Mouse (Mus musculus) embryonic facial prominence, embryonic 12.5 days (tissue): Measurements from ENCODE around the gene Tspan13. TPM values are rescaled to one million over a fixed set of nuclear protein-coding genes. Genes with fewer than 3 reads are reported as not detected.

Experiments used
- ATAC-seq: fragments of 200-750 bp; cut with Nextera tagmentation; 2 replicates; pipeline ENCODE4 v1.8.0; 2017; ENCODE audit not compliant: insufficient number of reproducible peaks, insufficient read depth, low FRiP score, low TSS enrichment
- H3K27ac ChIP-seq: fragments of 300-500 bp; sonication (generic); 2 replicates; pipeline ENCODE4 v1.5.1; 2016; ENCODE audit warnings: mild to moderate bottlenecking
- H3K27me3 ChIP-seq: fragments of 300-500 bp; sonication (generic); 2 replicates; pipeline ENCODE4 v1.6.1; 2016; ENCODE audit warnings: mild to moderate bottlenecking, moderate library complexity
- H3K36me3 ChIP-seq: fragments of 300-500 bp; sonication (generic); 2 replicates; pipeline ENCODE4 v1.6.1; 2016; ENCODE audit warnings: mild to moderate bottlenecking
- H3K4me1 ChIP-seq: fragments of 300-500 bp; sonication (generic); 2 replicates; pipeline ENCODE4 v1.6.1; 2016
- H3K4me2 ChIP-seq: fragments of 300-500 bp; sonication (generic); replicated peaks from 2 replicates; pipeline ENCODE4 v1.6.1; 2016; ENCODE audit warnings: mild to moderate bottlenecking, moderate library complexity
- H3K4me3 ChIP-seq: fragments of 300-500 bp; sonication (generic); 2 replicates; pipeline ENCODE4 v1.5.1; 2016; ENCODE audit warnings: mild to moderate bottlenecking
- H3K9ac ChIP-seq: fragments of 300-500 bp; sonication (generic); 2 replicates; pipeline ENCODE4 v1.6.1; 2016; ENCODE audit warnings: mild to moderate bottlenecking, moderate library complexity
- H3K9me3 ChIP-seq: fragments of 300-500 bp; sonication (generic); 2 replicates; pipeline ENCODE4 v1.6.1; 2016; ENCODE audit warnings: mild to moderate bottlenecking, moderate library complexity
- WGBS: fragments of 180-500 bp; shearing (Covaris S2); methylation state at CpG from one replicate; pipeline ENCODE4 v1.1.7; 2016; 5-methylcytosine and 5-hydroxymethylcytosine counted together
- polyA plus RNA-seq: library from polyadenylated mRNA; unstranded; fragments of >200 nt; fragmentation: Nextera tagmentation; extraction: Ambion mirVana; gene quantifications from 2 replicates; pipeline ENCODE4 v1.2.1, GENCODE M21; 2016

The Tspan13 gene
- polyA plus RNA-seq, 1 experiment from 2014 or later: 81.3 TPM

- Histone ChIP-seq H3K27me3 (no peaks in the 10 kb centered on the region), H3K4me2 (no peak overlapping the region), H3K4me3 (no peak overlapping the region), H3K27ac (no peak overlapping the region), H3K9ac (no peak overlapping the region), H3K36me3 (no peaks in the 10 kb centered on the region), H3K4me1 (peaks cover 8% of the 10 kb centered on the region; the same call in 1 of the 2 replicates), H3K9me3 (no peaks in the 10 kb centered on the region)
- ATAC-seq: no peak
- WGBS: 70% methylated on average over 2 of the region's 2 CpGs
These were observed 34.7 kb downstream of the Tspan13 start for GRCm38 (mm10) chr12:36007581-36007980.

GRCm38 (mm10) chr12:36004714-36005113 is 37.6 kb downstream of the Tspan13 start:
- H3K9me3 ChIP-seq: no peaks in the 10 kb centered on the region
- H3K4me3 ChIP-seq: no peak overlapping the region
- ATAC-seq: no peak
- peaks cover 8% of the 10 kb centered on the region; the same call in 1 of the 2 replicates for H3K4me1 ChIP-seq
- H3K27ac ChIP-seq: no peak overlapping the region
- WGBS: 61% methylated on average over 4 of the region's 4 CpGs
- H3K4me2 ChIP-seq: no peak overlapping the region
- no peaks in the 10 kb centered on the region for H3K36me3 ChIP-seq
- no peaks in the 10 kb centered on the region for H3K27me3 ChIP-seq
- H3K9ac ChIP-seq: no peak overlapping the region

GRCm38 (mm10) chr12:35995799-35996198 is 46.5 kb downstream of the Tspan13 start:
- no peaks in the 10 kb centered on the region for H3K4me1 ChIP-seq
- no peak overlapping the region for H3K27ac ChIP-seq
- no peak overlapping the region for H3K4me2 ChIP-seq
- H3K27me3 ChIP-seq: no peaks in the 10 kb centered on the region
- H3K9ac ChIP-seq: no peak overlapping the region
- 40% methylated on average over 5 of the region's 5 CpGs for WGBS
- no peak overlapping the region for H3K4me3 ChIP-seq
- 0 out of 2 replicates have a peak, but pooled peaks have one; percentile 72 for ATAC-seq
- H3K9me3 ChIP-seq: no peaks in the 10 kb centered on the region
- H3K36me3 ChIP-seq: no peaks in the 10 kb centered on the region

- no peaks in the 10 kb centered on the region for H3K9me3 ChIP-seq
- H3K9ac ChIP-seq: no peak overlapping the region
- no peak for ATAC-seq
- no peaks in the 10 kb centered on the region for H3K27me3 ChIP-seq
- no peak overlapping the region for H3K4me3 ChIP-seq
- no peaks in the 10 kb centered on the region for H3K4me1 ChIP-seq
- H3K4me2 ChIP-seq: no peak overlapping the region
- no peaks in the 10 kb centered on the region for H3K36me3 ChIP-seq
- H3K27ac ChIP-seq: no peak overlapping the region
These were observed 48.2 kb downstream of the Tspan13 start for GRCm38 (mm10) chr12:35994098-35994497.

- H3K27ac ChIP-seq: no peak overlapping the region
- H3K27me3 ChIP-seq: no peaks in the 10 kb centered on the region
- H3K9ac ChIP-seq: no peak overlapping the region
- H3K9me3 ChIP-seq: no peaks in the 10 kb centered on the region
- H3K36me3 ChIP-seq: no peaks in the 10 kb centered on the region
- H3K4me1 ChIP-seq: no peaks in the 10 kb centered on the region
- 60% methylated on average over 3 of the region's 3 CpGs for WGBS
- no peak for ATAC-seq
- no peak overlapping the region for H3K4me3 ChIP-seq
- H3K4me2 ChIP-seq: no peak overlapping the region
These were observed 48.7 kb downstream of the Tspan13 start for GRCm38 (mm10) chr12:35993583-35993982.

- H3K9ac ChIP-seq: no peak within 1 kb of the TSS
- ATAC-seq: no peak
- no peaks in the 10 kb centered on the region for H3K36me3 ChIP-seq
- H3K4me3 ChIP-seq: no peak within 1 kb of the TSS
- WGBS: 62% methylated on average over 9 of the region's 9 CpGs
- no peaks in the 10 kb centered on the region for H3K4me1 ChIP-seq
- no peak within 1 kb of the TSS for H3K4me2 ChIP-seq
- no peak within 1 kb of the TSS for H3K27ac ChIP-seq
- no peaks in the 10 kb centered on the region for H3K9me3 ChIP-seq
- no peaks in the 10 kb centered on the region for H3K27me3 ChIP-seq
These were observed 49.6 kb downstream of the Tspan13 start, which contains the start of gene Agr2 for GRCm38 (mm10) chr12:35992711-35993110. Agr2 (plus strand) TSS chr12:35992907.

- Histone ChIP-seq H3K9me3 (no peaks in the 10 kb centered on the region), H3K4me3 (no peak overlapping the region), H3K27me3 (no peaks in the 10 kb centered on the region), H3K4me2 (no peak overlapping the region), H3K36me3 (no peaks in the 10 kb centered on the region), H3K27ac (no peak overlapping the region), H3K9ac (no peak overlapping the region), H3K4me1 (peaks cover 5% of the 10 kb centered on the region; the same call in 1 of the 2 replicates)
- WGBS: 82% methylated on average over 5 of the region's 5 CpGs
- no peak for ATAC-seq
These were observed 57.6 kb downstream of the Tspan13 start for GRCm38 (mm10) chr12:35984743-35985142.

- ATAC-seq: no peak
- WGBS: 91% methylated on average over 9 of the region's 9 CpGs
These were observed 58.8 kb downstream of the Tspan13 start for GRCm38 (mm10) chr12:35983472-35983871.

GRCm38 (mm10) chr12:35981732-35982360 is 60.5 kb downstream of the Tspan13 start:
- 0 out of 2 replicates have a peak, but pooled peaks have one; percentile 64 for ATAC-seq
- H3K4me2 ChIP-seq: no peak overlapping the region
- no peaks in the 10 kb centered on the region for H3K9me3 ChIP-seq

More at GRCm38 (mm10) chr12:35983472-35983871, 58.8 kb downstream of the Tspan13 start:
- no peaks in the 10 kb centered on the region for H3K36me3 ChIP-seq
- no peak overlapping the region for H3K9ac ChIP-seq
- H3K4me1 ChIP-seq: peaks cover 5% of the 10 kb centered on the region; the same call in 1 of the 2 replicates
- no peaks in the 10 kb centered on the region for H3K27me3 ChIP-seq
- no peak overlapping the region for H3K4me2 ChIP-seq
- no peaks in the 10 kb centered on the region for H3K9me3 ChIP-seq
- H3K27ac ChIP-seq: no peak overlapping the region
- H3K4me3 ChIP-seq: no peak overlapping the region

GRCm38 (mm10) chr12:35979625-35980024 is 62.7 kb downstream of the Tspan13 start:
- no peaks in the 10 kb centered on the region for H3K36me3 ChIP-seq
- H3K9me3 ChIP-seq: no peaks in the 10 kb centered on the region
- H3K9ac ChIP-seq: no peak overlapping the region
- H3K27ac ChIP-seq: no peak overlapping the region
- H3K4me3 ChIP-seq: no peak overlapping the region
- no peaks in the 10 kb centered on the region for H3K27me3 ChIP-seq
- peaks cover 5% of the 10 kb centered on the region; the same call in 1 of the 2 replicates for H3K4me1 ChIP-seq
- no peak for ATAC-seq
- no peak overlapping the region for H3K4me2 ChIP-seq
- WGBS: 83% methylated on average over 5 of the region's 5 CpGs

More at GRCm38 (mm10) chr12:35981732-35982360, 60.5 kb downstream of the Tspan13 start:
- 55% methylated on average over 6 of the region's 6 CpGs for WGBS
- no peak overlapping the region for H3K9ac ChIP-seq
- no peaks in the 10 kb centered on the region for H3K27me3 ChIP-seq
- H3K4me3 ChIP-seq: no peak overlapping the region
- no peaks in the 10 kb centered on the region for H3K36me3 ChIP-seq
- H3K4me1 ChIP-seq: peaks cover 5% of the 10 kb centered on the region; the same call in 1 of the 2 replicates
- H3K27ac ChIP-seq: no peak overlapping the region

GRCm38 (mm10) chr12:35977633-35978246 is 64.6 kb downstream of the Tspan13 start:
- peaks cover 5% of the 10 kb centered on the region; the same call in 1 of the 2 replicates for H3K4me1 ChIP-seq
- no peak overlapping the region for H3K9ac ChIP-seq
- H3K27me3 ChIP-seq: no peaks in the 10 kb centered on the region
- no peak overlapping the region for H3K4me3 ChIP-seq
- no peaks in the 10 kb centered on the region for H3K36me3 ChIP-seq
- 29% methylated on average over 6 of the region's 6 CpGs for WGBS
- H3K27ac ChIP-seq: no peak overlapping the region
- no peaks in the 10 kb centered on the region for H3K9me3 ChIP-seq
- no peak overlapping the region for H3K4me2 ChIP-seq
- ATAC-seq: no peak

GRCm38 (mm10) chr12:35975898-35976297 is 66.4 kb downstream of the Tspan13 start:
- no peak for ATAC-seq
- H3K4me1 ChIP-seq: no peaks in the 10 kb centered on the region

More at GRCm38 (mm10) chr12:35975898-35976297, 66.4 kb downstream of the Tspan13 start:
- Histone ChIP-seq H3K9me3 (no peaks in the 10 kb centered on the region), H3K27ac (no peak overlapping the region), H3K27me3 (no peaks in the 10 kb centered on the region), H3K4me3 (no peak overlapping the region), H3K9ac (no peak overlapping the region), H3K4me2 (no peak overlapping the region), H3K36me3 (no peaks in the 10 kb centered on the region)
- 79% methylated on average over 3 of the region's 3 CpGs for WGBS
